Mouse (Mus musculus) heart, embryonic 11.5 days (tissue): ENCODE data around the gene Ndufa4l2. TPM values are rescaled to one million over a fixed set of nuclear protein-coding genes. Genes with fewer than 3 reads are reported as not detected.

ENCODE experiments used
- ATAC-seq: fragments of 200-750 bp; cut with Nextera tagmentation; replicated peaks from 2 replicates; pipeline ENCODE4 v1.8.0; 2017; ENCODE audit warnings: moderate library complexity; ENCODE audit not compliant: insufficient number of reproducible peaks, low FRiP score, low TSS enrichment
- H3K27ac ChIP-seq: fragments of 300-500 bp; sonication (generic); 2 replicates; pipeline ENCODE4 v1.5.1; 2014; ENCODE audit warnings: mild to moderate bottlenecking, low read depth, low read length
- H3K27me3 ChIP-seq: fragments of 300-500 bp; sonication (generic); 2 replicates; pipeline ENCODE4 v1.6.1; 2014; ENCODE audit warnings: mild to moderate bottlenecking, low read length, mixed read lengths; ENCODE audit not compliant: control insufficient read depth, insufficient read depth
- H3K36me3 ChIP-seq: fragments of 300-500 bp; sonication (generic); 2 replicates; pipeline ENCODE4 v1.6.1; 2014; ENCODE audit warnings: mild to moderate bottlenecking, low read length, moderate library complexity, mixed read lengths; ENCODE audit not compliant: control insufficient read depth, insufficient read depth
- H3K4me1 ChIP-seq: fragments of 300-500 bp; sonication (generic); 2 replicates; pipeline ENCODE4 v1.6.1; 2014; ENCODE audit warnings: low read length; ENCODE audit not compliant: control insufficient read depth, insufficient read depth
- H3K4me2 ChIP-seq: fragments of 300-500 bp; sonication (generic); 2 replicates; pipeline ENCODE4 v1.6.1; 2014; ENCODE audit warnings: mild to moderate bottlenecking, moderate library complexity
- H3K4me3 ChIP-seq: fragments of 300-500 bp; sonication (generic); 2 replicates; pipeline ENCODE4 v1.5.1; 2014; ENCODE audit warnings: low read depth, low read length
- H3K9ac ChIP-seq: fragments of 300-500 bp; sonication (generic); 2 replicates; pipeline ENCODE4 v1.6.1; 2014; ENCODE audit warnings: mild to moderate bottlenecking, low read depth, low read length, moderate library complexity
- H3K9me3 ChIP-seq: fragments of 300-500 bp; sonication (generic); replicated peaks from 2 replicates; pipeline ENCODE4 v1.6.1; 2016; ENCODE audit warnings: low read length; ENCODE audit not compliant: control insufficient read depth
- WGBS: fragments of 180-500 bp; shearing (Covaris S2); extraction: QIAGEN DNeasy Blood & Tissue Kit; methylation state at CpG from one replicate; pipeline ENCODE4 v1.1.7; 2014; ENCODE audit not compliant: insufficient replicate concordance; 5-methylcytosine and 5-hydroxymethylcytosine counted together
- polyA plus RNA-seq: library from polyadenylated mRNA; unstranded; fragments of >200 nt; fragmentation: Nextera tagmentation; extraction: Ambion mirVana; gene quantifications from 2 replicates; pipeline ENCODE4 v1.2.1, GENCODE M21; 2014

Gene Ndufa4l2
- polyA plus RNA-seq, 1 experiment from 2014 or later = 13.9 TPM

DNA sequence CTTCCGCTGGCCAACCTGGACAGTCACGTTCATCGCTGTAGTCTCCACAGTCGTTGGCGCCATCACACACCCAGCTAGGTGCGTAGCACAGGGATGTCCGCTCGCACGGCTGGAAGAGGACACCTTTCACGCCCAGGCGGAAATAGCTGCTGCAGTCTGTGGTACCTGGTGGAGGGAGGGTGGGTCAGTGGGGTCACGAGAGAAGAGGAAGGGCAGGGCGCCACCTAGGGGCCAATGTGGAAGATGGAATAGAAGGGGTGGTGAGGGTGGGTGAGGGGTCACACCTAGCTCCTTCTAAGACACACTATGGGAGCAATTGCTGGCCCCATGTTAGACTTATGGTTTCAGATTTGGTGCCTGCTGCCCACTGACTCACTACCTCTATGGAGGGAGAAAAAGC is 42.6 kb downstream of the Ndufa4l2 start:
- WGBS = 88% methylated on average over 13 of the region's 13 CpGs
- peaks cover 66% of the 10 kb centered on the region for H3K36me3 ChIP-seq
- ATAC-seq = no peak
- H3K9me3 ChIP-seq = no peaks in the 10 kb centered on the region
- no peak overlapping the region for H3K9ac ChIP-seq
- no peak overlapping the region for H3K27ac ChIP-seq
- no peak overlapping the region for H3K4me3 ChIP-seq
- no peaks in the 10 kb centered on the region for H3K27me3 ChIP-seq
- no peak overlapping the region for H3K4me2 ChIP-seq
- H3K4me1 ChIP-seq = no peaks in the 10 kb centered on the region

DNA sequence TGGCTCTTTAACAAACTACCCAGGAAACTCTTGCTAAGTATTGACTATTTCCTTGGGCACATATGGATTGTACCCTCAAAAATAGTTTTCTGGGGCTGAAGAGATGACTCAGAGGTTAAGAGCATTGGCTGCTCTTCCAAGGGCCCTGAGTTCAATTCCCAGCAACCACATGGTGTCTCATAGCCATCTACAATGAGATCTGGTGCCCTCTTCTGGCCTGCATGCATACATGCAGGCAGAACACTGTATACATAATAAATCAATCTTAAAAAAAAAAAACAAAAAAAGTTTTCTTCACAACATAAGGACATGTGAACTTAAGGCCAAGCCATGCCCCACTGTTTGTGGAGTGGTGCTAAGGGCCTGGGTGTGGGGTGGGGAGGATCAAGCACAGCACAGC is 46.4 kb downstream of the Ndufa4l2 start:
- Histone ChIP-seq H3K4me2 (no peak overlapping the region), H3K9ac (no peak overlapping the region), H3K9me3 (no peaks in the 10 kb centered on the region), H3K4me1 (peaks cover 12% of the 10 kb centered on the region), H3K4me3 (no peak overlapping the region), H3K36me3 (peaks cover 44% of the 10 kb centered on the region), H3K27me3 (no peaks in the 10 kb centered on the region), H3K27ac (no peak overlapping the region)
- ATAC-seq = no peak

DNA sequence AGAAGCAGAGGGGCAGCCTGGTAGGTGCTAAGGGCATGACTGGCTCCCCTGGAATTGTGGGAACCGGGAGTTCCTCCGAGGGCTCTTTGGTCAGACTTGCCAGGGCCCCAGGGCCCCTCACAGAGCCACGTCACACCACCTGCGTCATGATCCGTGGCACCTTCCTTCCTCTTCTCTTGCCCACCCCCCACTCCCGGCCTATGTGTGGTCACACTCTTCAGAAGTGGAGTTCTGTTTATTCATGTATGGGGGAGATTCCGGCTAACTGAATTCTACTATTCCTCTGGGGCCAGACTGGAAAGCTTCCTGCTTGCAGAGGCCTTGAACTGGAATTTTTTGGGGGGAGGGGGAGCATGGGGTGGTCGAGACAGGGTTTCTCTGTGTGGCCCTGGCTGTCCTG is 49.1 kb downstream of the Ndufa4l2 start:
- Histone ChIP-seq H3K27me3 (no peaks in the 10 kb centered on the region), H3K4me2 (no peak overlapping the region), H3K4me3 (no peak overlapping the region), H3K27ac (peak overlapping the region; percentile 32), H3K4me1 (peaks cover 12% of the 10 kb centered on the region), H3K9ac (peak overlapping the region; percentile 39; the same call in 1 of the 2 replicates), H3K36me3 (peaks cover 25% of the 10 kb centered on the region), H3K9me3 (no peaks in the 10 kb centered on the region)
- peak; percentile 18; the same call in 1 of the 2 replicates for ATAC-seq
- WGBS = 64% methylated on average over 8 of the region's 8 CpGs

GRCm38 (mm10) chr10:127564301-127564700 is 49.5 kb downstream of the Ndufa4l2 start:
- peaks cover 12% of the 10 kb centered on the region for H3K4me1 ChIP-seq
- H3K36me3 ChIP-seq = peaks cover 22% of the 10 kb centered on the region
- WGBS = 32% methylated on average over 13 of the region's 13 CpGs
- no peak overlapping the region for H3K4me2 ChIP-seq
- H3K27me3 ChIP-seq = no peaks in the 10 kb centered on the region
- no peak overlapping the region for H3K4me3 ChIP-seq
- peak overlapping the region; percentile 3; the same call in 1 of the 2 replicates for H3K27ac ChIP-seq
- no peak overlapping the region for H3K9ac ChIP-seq
- peak; percentile 58; the same call in 1 of the 2 replicates for ATAC-seq
- H3K9me3 ChIP-seq = no peaks in the 10 kb centered on the region

Other genes with a start within 250 kb of the Ndufa4l2 start
- 135 and 136 TPM in 2 replicates for gene Dctn2, start 248.6 kb upstream of the Ndufa4l2 start, polyA plus RNA-seq
- gene Mbd6, start 225.9 kb upstream of the Ndufa4l2 start, polyA plus RNA-seq = 13.6 and 15.1 TPM in 2 replicates
- 104 and 105 TPM in 2 replicates for gene Mars, start 203.2 kb upstream of the Ndufa4l2 start, polyA plus RNA-seq
- gene Arhgap9, start 193.0 kb upstream of the Ndufa4l2 start, polyA plus RNA-seq = 1.7 TPM in 2 replicates
- gene Gli1, start 173.0 kb upstream of the Ndufa4l2 start, polyA plus RNA-seq = 0.65 and 1.2 TPM in 2 replicates
- 0.06 TPM in 1 of 2 replicates, not detected in the other for gene Inhbe, start 160.6 kb upstream of the Ndufa4l2 start, polyA plus RNA-seq
- 0.19 TPM in 1 of 2 replicates, not detected in the other for gene Inhbc, start 144.5 kb upstream of the Ndufa4l2 start, polyA plus RNA-seq
- gene R3hdm2, start 134.6 kb upstream of the Ndufa4l2 start, polyA plus RNA-seq = 27.7 and 30.3 TPM in 2 replicates
- gene Stac3, start 13.3 kb upstream of the Ndufa4l2 start, polyA plus RNA-seq = 0.24 and 0.30 TPM in 2 replicates
- 71.3 and 82.7 TPM in 2 replicates for gene Shmt2, start 7.5 kb downstream of the Ndufa4l2 start, polyA plus RNA-seq
- gene Nxph4, start 19.6 kb downstream of the Ndufa4l2 start, polyA plus RNA-seq = 0.21 and 0.33 TPM in 2 replicates
- 32.8 and 34.6 TPM in 2 replicates for gene Lrp1, start 106.2 kb downstream of the Ndufa4l2 start, polyA plus RNA-seq
- gene Stat6, start 128.0 kb downstream of the Ndufa4l2 start, polyA plus RNA-seq = 21.0 and 27.1 TPM in 2 replicates
- gene Nemp1, start 151.9 kb downstream of the Ndufa4l2 start, polyA plus RNA-seq = 6.7 and 8.4 TPM in 2 replicates
- gene Nab2, start 153.6 kb downstream of the Ndufa4l2 start, polyA plus RNA-seq = 7.9 and 10.1 TPM in 2 replicates
- gene Myo1a, start 190.2 kb downstream of the Ndufa4l2 start, polyA plus RNA-seq = 0.14 and 0.49 TPM in 2 replicates
- gene Tac2, start 209.5 kb downstream of the Ndufa4l2 start, polyA plus RNA-seq = 3.7 and 6.4 TPM in 2 replicates
- gene Zbtb39, start 224.6 kb downstream of the Ndufa4l2 start, polyA plus RNA-seq = 3.1 and 4.2 TPM in 2 replicates
- 9.1 and 9.2 TPM in 2 replicates for gene Gpr182, start 236.8 kb downstream of the Ndufa4l2 start, polyA plus RNA-seq
- 0.10 TPM in 1 of 2 replicates, not detected in the other for gene Rdh1, start 244.8 kb downstream of the Ndufa4l2 start, polyA plus RNA-seq
- 0.10 TPM in 1 of 2 replicates, not detected in the other for gene Rdh16f1, start 244.8 kb downstream of the Ndufa4l2 start, polyA plus RNA-seq